Mouse (Mus musculus) yolk sac, embryonic 10.5 days (tissue): ENCODE results near the gene Gpc4.
A peak's percentile ranks its signal among the peaks of the same experiment; 100 is the strongest.

ENCODE experiments used
- DNase-seq: peaks from one replicate; pipeline ENCODE4 v3.0.0-alpha.2; 2017; ENCODE audit warnings: low spot score

Gpc4 gene

DNA sequence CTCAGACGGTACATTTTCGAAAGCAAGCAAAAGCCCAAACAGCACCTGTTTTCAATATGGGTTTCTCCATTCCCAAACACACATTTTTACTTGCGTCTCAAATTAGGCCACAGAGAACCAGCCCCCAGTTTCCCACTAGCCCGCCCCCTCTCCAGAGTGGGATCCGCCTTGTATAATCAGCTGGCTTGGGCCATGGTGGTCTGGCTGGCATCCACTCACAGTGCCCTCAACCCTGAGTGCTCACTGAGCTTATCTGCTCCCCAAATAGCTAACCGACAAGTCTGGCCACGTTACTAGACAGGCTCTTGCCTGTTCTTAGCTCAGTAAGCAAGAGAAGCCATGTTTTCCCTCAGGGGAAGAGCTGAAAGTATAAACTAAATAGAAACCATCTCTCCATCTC, 134.9 kb downstream of the Gpc4 start:
- DNase-seq: no peak

DNA sequence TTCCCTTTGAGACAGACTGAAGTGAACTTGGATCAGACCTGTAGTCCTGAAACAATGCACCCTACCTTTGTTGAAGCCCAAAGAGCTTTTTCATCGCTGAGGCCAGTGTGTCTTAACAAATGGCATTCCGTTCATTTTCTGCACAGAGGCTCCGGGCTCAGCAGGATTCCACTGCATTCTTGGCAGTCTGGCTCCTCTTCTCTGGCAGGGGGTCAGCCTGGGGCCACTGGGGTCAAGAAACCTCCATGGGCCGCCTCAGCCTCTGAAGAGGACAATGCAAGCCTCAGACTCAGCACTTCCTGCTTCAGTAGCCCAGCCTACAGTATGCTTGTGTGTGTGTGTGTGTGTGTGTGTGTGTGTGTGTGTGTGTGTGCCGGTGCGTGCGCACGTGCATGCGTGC, 147.4 kb downstream of the Gpc4 start:
- DNase-seq: peak; percentile 37
